Mouse (Mus musculus) limb, embryonic 14.5 days (tissue): ENCODE measurements around the gene Olfr1176. TPM values are rescaled to one million over a fixed set of nuclear protein-coding genes. Genes with fewer than 3 reads are reported as not detected.

Experiments used
- ATAC-seq: fragments of 200-750 bp; cut with Nextera tagmentation; 2 replicates; pipeline ENCODE4 v1.8.0; 2017; ENCODE audit warnings: low read depth, moderate number of reproducible peaks, moderate TSS enrichment; ENCODE audit not compliant: low FRiP score
- DNase-seq: peaks from one replicate; pipeline ENCODE4 v3.0.0-alpha.2; 2015; ENCODE audit warnings: low spot score
- H3K27ac ChIP-seq: fragments of 300-500 bp; sonication (generic); replicated peaks from 2 replicates; pipeline ENCODE4 v1.5.1; 2014; ENCODE audit warnings: low read depth, mild to moderate bottlenecking, low read length, moderate library complexity, mixed read lengths
- H3K27me3 ChIP-seq: fragments of 300-500 bp; sonication (generic); 2 replicates; pipeline ENCODE4 v1.6.1; 2014; ENCODE audit warnings: low read length, mixed read lengths; ENCODE audit not compliant: control insufficient read depth, insufficient read depth
- H3K36me3 ChIP-seq: fragments of 300-500 bp; sonication (generic); 2 replicates; pipeline ENCODE4 v1.6.1; 2014; ENCODE audit warnings: mild to moderate bottlenecking, low read length, moderate library complexity, mixed read lengths; ENCODE audit not compliant: control insufficient read depth, insufficient read depth
- H3K4me1 ChIP-seq: fragments of 300-500 bp; sonication (generic); 2 replicates; pipeline ENCODE4 v1.6.1; 2014; ENCODE audit warnings: antibody characterized with exemption, low read length, mixed read lengths; ENCODE audit not compliant: control insufficient read depth, insufficient read depth
- H3K4me2 ChIP-seq: fragments of 300-500 bp; sonication (generic); replicated peaks from 2 replicates; pipeline ENCODE4 v1.6.1; 2014; ENCODE audit warnings: low read depth, mild to moderate bottlenecking, low read length, moderate library complexity; ENCODE audit not compliant: severe bottlenecking
- H3K4me3 ChIP-seq: fragments of 300-500 bp; sonication (generic); replicated peaks from 2 replicates; pipeline ENCODE4 v1.5.1; 2014; ENCODE audit warnings: low read length
- H3K9ac ChIP-seq: fragments of 300-500 bp; sonication (generic); 2 replicates; pipeline ENCODE4 v1.6.1; 2014; ENCODE audit warnings: mild to moderate bottlenecking, low read depth, low read length, moderate library complexity; ENCODE audit not compliant: severe bottlenecking
- H3K9me3 ChIP-seq: fragments of 300-500 bp; sonication (generic); 2 replicates; pipeline ENCODE4 v1.6.1; 2016; ENCODE audit warnings: low read length; ENCODE audit not compliant: control insufficient read depth
- POLR2A ChIP-seq: fragments of 200-500 bp; IDR thresholded peaks from 2 replicates; pipeline ENCODE4 v1.8.0; 2012; ENCODE audit warnings: inconsistent platforms, mild to moderate bottlenecking, moderate library complexity, borderline replicate concordance; ENCODE audit not compliant: insufficient read depth, insufficient read length; ENCODE audit errors: extremely low read depth
- WGBS: fragments of 180-500 bp; shearing (Covaris S2); extraction: QIAGEN DNeasy Blood & Tissue Kit; methylation state at CpG from one replicate; pipeline ENCODE4 v1.1.7; 2014; 5-methylcytosine and 5-hydroxymethylcytosine counted together
- polyA plus RNA-seq, 2 experiments: library from polyadenylated mRNA; depleted of rRNA in 1 of 2; stranded (reverse) in 1 of 2; unstranded in 1 of 2; fragments of >200 nt; fragmentation: Nextera tagmentation in 1 of 2; extraction: Ambion mirVana in 1 of 2; gene quantifications; 2 replicates each; pipeline versions ENCODE4 v1.2.1 to v1.2.3; 2012 to 2014

Gene Olfr1176
- polyA plus RNA-seq, 2 experiments, result not detected

DNA sequence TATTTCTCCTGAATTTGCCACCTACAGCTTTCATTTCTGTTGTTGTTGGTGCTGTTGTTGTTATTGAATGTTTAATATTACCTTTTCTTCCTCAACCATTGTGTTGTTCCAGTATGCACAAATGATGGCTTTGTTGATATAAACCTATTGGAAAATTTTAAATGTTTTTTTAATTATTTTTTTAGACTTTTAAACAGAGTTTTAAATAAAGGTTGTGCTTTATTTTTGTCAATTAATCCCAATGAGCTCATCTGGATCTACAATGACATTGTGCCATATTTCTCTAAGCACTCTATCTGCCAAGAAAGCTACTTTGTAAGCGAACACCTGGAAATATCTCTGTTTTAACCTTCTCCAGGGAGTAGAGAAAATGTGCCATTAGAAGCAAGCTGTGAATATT lies 50.2 kb downstream of the Olfr1176 start, which contains the start of gene Olfr1178:
Gene Olfr1178 (plus strand): TSS at position 301 of the 400 bp plus-strand sequence.
- DNase-seq (peak; percentile 51), ATAC-seq (no peak)
- Histone ChIP-seq H3K27me3 (no peaks in the 10 kb centered on the region), H3K4me3 (no peak within 1 kb of the TSS), H3K4me2 (no peak within 1 kb of the TSS), H3K9me3 (no peaks in the 10 kb centered on the region), H3K27ac (no peak within 1 kb of the TSS), H3K4me1 (no peaks in the 10 kb centered on the region), H3K9ac (no peak within 1 kb of the TSS), H3K36me3 (no peaks in the 10 kb centered on the region)
- WGBS, result 60% methylated on average over 1 of the region's 1 CpGs
- TF ChIP-seq POLR2A, result no peak

Other genes with a start within 250 kb of the Olfr1176 start
- not detected in 2 replicates for gene Olfr1164, start 242.8 kb upstream of the Olfr1176 start, polyA plus RNA-seq (2012; rRNA removed)
- not detected in 2 replicates for gene Olfr1164, start 242.8 kb upstream of the Olfr1176 start, polyA plus RNA-seq (2014; fragmentation: Nextera tagmentation; extraction: Ambion mirVana)
- gene Olfr1166, start 208.4 kb upstream of the Olfr1176 start, polyA plus RNA-seq (2012; rRNA removed), result not detected in 2 replicates
- not detected in 2 replicates for gene Olfr1166, start 208.4 kb upstream of the Olfr1176 start, polyA plus RNA-seq (2014; fragmentation: Nextera tagmentation; extraction: Ambion mirVana)
- not detected in 2 replicates for gene Olfr1167, start 181.5 kb upstream of the Olfr1176 start, polyA plus RNA-seq (2012; rRNA removed)
- not detected in 2 replicates for gene Olfr1167, start 181.5 kb upstream of the Olfr1176 start, polyA plus RNA-seq (2014; fragmentation: Nextera tagmentation; extraction: Ambion mirVana)
- not detected in 2 replicates for gene Olfr1168, start 154.8 kb upstream of the Olfr1176 start, polyA plus RNA-seq (2012; rRNA removed)
- gene Olfr1168, start 154.8 kb upstream of the Olfr1176 start, polyA plus RNA-seq (2014; fragmentation: Nextera tagmentation; extraction: Ambion mirVana), result not detected in 2 replicates
- gene Olfr1170, start 108.4 kb upstream of the Olfr1176 start, polyA plus RNA-seq (2012; rRNA removed), result not detected in 2 replicates
- not detected in 2 replicates for gene Olfr1170, start 108.4 kb upstream of the Olfr1176 start, polyA plus RNA-seq (2014; fragmentation: Nextera tagmentation; extraction: Ambion mirVana)
- not detected in 2 replicates for gene Olfr1173, start 56.8 kb upstream of the Olfr1176 start, polyA plus RNA-seq (2012; rRNA removed)
- not detected in 2 replicates for gene Olfr1173, start 56.8 kb upstream of the Olfr1176 start, polyA plus RNA-seq (2014; fragmentation: Nextera tagmentation; extraction: Ambion mirVana)
- gene Olfr1174-ps, start 21.6 kb upstream of the Olfr1176 start, polyA plus RNA-seq (2012; rRNA removed), result not detected in 2 replicates
- not detected in 2 replicates for gene Olfr1174-ps, start 21.6 kb upstream of the Olfr1176 start, polyA plus RNA-seq (2014; fragmentation: Nextera tagmentation; extraction: Ambion mirVana)
- not detected in 2 replicates for gene Olfr1175-ps, start 9.5 kb upstream of the Olfr1176 start, polyA plus RNA-seq (2012; rRNA removed)
- not detected in 2 replicates for gene Olfr1175-ps, start 9.5 kb upstream of the Olfr1176 start, polyA plus RNA-seq (2014; fragmentation: Nextera tagmentation; extraction: Ambion mirVana)
- not detected in 2 replicates for gene Olfr1177-ps, start 9.8 kb downstream of the Olfr1176 start, polyA plus RNA-seq (2012; rRNA removed)
- gene Olfr1177-ps, start 9.8 kb downstream of the Olfr1176 start, polyA plus RNA-seq (2014; fragmentation: Nextera tagmentation; extraction: Ambion mirVana), result not detected in 2 replicates
- gene Olfr1178, start 50.3 kb downstream of the Olfr1176 start, polyA plus RNA-seq (2012; rRNA removed), result 0.08 TPM in 1 of 2 replicates, not detected in the other
- not detected in 2 replicates for gene Olfr1178, start 50.3 kb downstream of the Olfr1176 start, polyA plus RNA-seq (2014; fragmentation: Nextera tagmentation; extraction: Ambion mirVana)
- gene Olfr1179, start 69.7 kb downstream of the Olfr1176 start, polyA plus RNA-seq (2012; rRNA removed), result not detected in 2 replicates
- gene Olfr1179, start 69.7 kb downstream of the Olfr1176 start, polyA plus RNA-seq (2014; fragmentation: Nextera tagmentation; extraction: Ambion mirVana), result not detected in 2 replicates
- not detected in 2 replicates for gene Olfr1180, start 82.4 kb downstream of the Olfr1176 start, polyA plus RNA-seq (2012; rRNA removed)
- gene Olfr1180, start 82.4 kb downstream of the Olfr1176 start, polyA plus RNA-seq (2014; fragmentation: Nextera tagmentation; extraction: Ambion mirVana), result not detected in 2 replicates
- gene Olfr1181, start 89.5 kb downstream of the Olfr1176 start, polyA plus RNA-seq (2012; rRNA removed), result not detected in 2 replicates
- gene Olfr1181, start 89.5 kb downstream of the Olfr1176 start, polyA plus RNA-seq (2014; fragmentation: Nextera tagmentation; extraction: Ambion mirVana), result not detected in 2 replicates
- gene Gm13757, start 112.4 kb downstream of the Olfr1176 start, polyA plus RNA-seq (2012; rRNA removed), result not detected in 2 replicates
- gene Gm13757, start 112.4 kb downstream of the Olfr1176 start, polyA plus RNA-seq (2014; fragmentation: Nextera tagmentation; extraction: Ambion mirVana), result not detected in 2 replicates
- not detected in 2 replicates for gene Olfr1183, start 118.1 kb downstream of the Olfr1176 start, polyA plus RNA-seq (2012; rRNA removed)
- not detected in 2 replicates for gene Olfr1183, start 118.1 kb downstream of the Olfr1176 start, polyA plus RNA-seq (2014; fragmentation: Nextera tagmentation; extraction: Ambion mirVana)
- not detected in 2 replicates for gene Olfr1184, start 146.9 kb downstream of the Olfr1176 start, polyA plus RNA-seq (2012; rRNA removed)
- gene Olfr1184, start 146.9 kb downstream of the Olfr1176 start, polyA plus RNA-seq (2014; fragmentation: Nextera tagmentation; extraction: Ambion mirVana), result not detected in 2 replicates
- not detected in 2 replicates for gene Olfr1185-ps1, start 156.6 kb downstream of the Olfr1176 start, polyA plus RNA-seq (2012; rRNA removed)
- not detected in 2 replicates for gene Olfr1185-ps1, start 156.6 kb downstream of the Olfr1176 start, polyA plus RNA-seq (2014; fragmentation: Nextera tagmentation; extraction: Ambion mirVana)
- not detected in 2 replicates for gene Olfr1186, start 181.8 kb downstream of the Olfr1176 start, polyA plus RNA-seq (2012; rRNA removed)
- gene Olfr1186, start 181.8 kb downstream of the Olfr1176 start, polyA plus RNA-seq (2014; fragmentation: Nextera tagmentation; extraction: Ambion mirVana), result not detected in 2 replicates
- not detected in 2 replicates for gene Olfr1188, start 220.2 kb downstream of the Olfr1176 start, polyA plus RNA-seq (2012; rRNA removed)
- not detected in 2 replicates for gene Olfr1188, start 220.2 kb downstream of the Olfr1176 start, polyA plus RNA-seq (2014; fragmentation: Nextera tagmentation; extraction: Ambion mirVana)
- not detected in 2 replicates for gene Olfr1189, start 249.7 kb downstream of the Olfr1176 start, polyA plus RNA-seq (2012; rRNA removed)
- gene Olfr1189, start 249.7 kb downstream of the Olfr1176 start, polyA plus RNA-seq (2014; fragmentation: Nextera tagmentation; extraction: Ambion mirVana), result not detected in 2 replicates